Mouse (Mus musculus) spleen, adult 2 months (tissue): ENCODE results near the gene Dcpp1. TPM values are rescaled to one million over a fixed set of nuclear protein-coding genes. Genes with fewer than 3 reads are reported as not detected.

Source experiments
- DNase-seq, 2 experiments: peaks; one replicate each; pipeline versions ENCODE4 v3.0.0 to v3.0.0-alpha.2; 2012 to 2021; ENCODE audit warnings: low spot score in 2 of 2, low read depth in 1 of 2
- H3K27ac ChIP-seq: fragments of 200-500 bp; 2 replicates; pipeline ENCODE4 v1.5.1; 2012; ENCODE audit warnings: low read length, inconsistent platforms; ENCODE audit not compliant: insufficient read depth
- H3K27me3 ChIP-seq: fragments of 200-500 bp; 2 replicates; pipeline ENCODE4 v1.6.1; 2012; ENCODE audit warnings: mild to moderate bottlenecking, moderate library complexity, low read length, inconsistent platforms; ENCODE audit not compliant: control insufficient read depth, insufficient read depth
- H3K36me3 ChIP-seq: fragments of 200-500 bp; 2 replicates; pipeline ENCODE4 v1.6.1; 2012; ENCODE audit warnings: mild to moderate bottlenecking, low read length, inconsistent platforms; ENCODE audit not compliant: control insufficient read depth, insufficient read depth
- H3K4me1 ChIP-seq: fragments of 200-500 bp; 2 replicates; pipeline ENCODE4 v1.6.1; 2011; ENCODE audit warnings: inconsistent platforms; ENCODE audit not compliant: control insufficient read depth, insufficient read depth, insufficient read length
- H3K4me3 ChIP-seq: fragments of 200-500 bp; 2 replicates; pipeline ENCODE4 v1.5.1; 2011; ENCODE audit warnings: mild to moderate bottlenecking, inconsistent platforms; ENCODE audit not compliant: insufficient read depth, insufficient read length; ENCODE audit errors: extremely low read depth
- CTCF ChIP-seq: fragments of 200-500 bp; IDR thresholded peaks from 2 replicates; pipeline ENCODE4 v1.5.1; 2011; ENCODE audit warnings: mild to moderate bottlenecking, inconsistent platforms; ENCODE audit not compliant: insufficient read depth, insufficient read length, insufficient replicate concordance; ENCODE audit errors: extremely low read depth
- POLR2A ChIP-seq: fragments of 200-500 bp; IDR thresholded peaks from 2 replicates; pipeline ENCODE4 v1.6.1; 2011; ENCODE audit warnings: low read depth, low read length, inconsistent platforms
- WGBS: fragments of 180-500 bp; shearing (Covaris S2); methylation state at CpG from one replicate; pipeline ENCODE4 v1.1.7; 2018; 5-methylcytosine and 5-hydroxymethylcytosine counted together
- polyA plus RNA-seq: library from polyadenylated mRNA; depleted of rRNA; stranded (reverse); fragments of >200 nt; gene quantifications from 2 replicates; pipeline ENCODE4 v1.2.3, GENCODE M21; 2012; rRNA removed

Gene Dcpp1
- polyA plus RNA-seq, 1 experiment: not detected

DNA sequence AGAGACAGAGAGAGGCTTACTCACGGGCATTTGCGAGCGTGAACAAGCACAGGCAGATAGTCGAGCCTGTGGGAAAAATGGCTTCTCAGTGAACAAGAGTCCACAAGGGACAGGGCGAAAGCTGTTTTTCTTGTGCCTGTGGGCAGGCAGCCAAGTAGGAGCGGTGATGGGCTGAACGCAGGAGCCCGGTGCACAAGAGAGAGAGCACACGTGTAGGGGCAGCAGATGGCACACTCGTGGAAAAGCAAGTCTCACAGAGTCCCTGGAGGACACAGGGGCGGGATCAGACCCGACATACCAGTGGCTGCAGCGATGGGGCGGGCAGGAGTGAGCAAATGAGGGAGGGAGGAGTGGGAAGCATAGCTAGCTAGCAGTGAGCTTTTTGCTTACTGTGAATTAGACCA lies 44.4 kb downstream of the Dcpp1 start:
- peak in 1 of 2 experiments; percentile 12 for DNase-seq
- 1% methylated on average over 14 of the region's 14 CpGs for WGBS

DNA sequence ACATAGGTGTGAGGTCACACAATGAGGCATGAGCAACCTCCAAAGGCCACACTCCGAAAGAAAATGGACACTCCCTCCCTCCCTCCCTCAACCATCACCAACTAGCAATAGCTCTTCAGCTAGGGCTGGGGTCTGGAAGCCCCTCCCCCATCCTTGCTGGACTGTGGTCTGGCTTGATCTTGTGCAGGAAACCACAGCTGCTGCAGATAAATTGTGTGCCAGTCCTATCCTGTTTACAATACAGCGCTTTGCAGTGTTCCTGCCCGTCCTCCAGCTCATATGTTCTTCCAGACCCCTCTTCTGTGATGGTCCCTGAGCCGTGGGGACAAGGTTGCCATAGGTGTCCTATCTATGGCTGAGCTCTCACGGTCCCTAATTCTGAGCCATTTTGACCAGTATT lies 50.5 kb downstream of the Dcpp1 start:
- no peaks in the 10 kb centered on the region for H3K4me1 ChIP-seq
- H3K4me3 ChIP-seq: no peak overlapping the region
- no peak for DNase-seq
- no peak overlapping the region for H3K27ac ChIP-seq
- H3K27me3 ChIP-seq: no peaks in the 10 kb centered on the region
- no peak for TF ChIP-seq POLR2A
- no peak for TF ChIP-seq CTCF
- 52% methylated on average over 5 of the region's 5 CpGs for WGBS
- no peaks in the 10 kb centered on the region for H3K36me3 ChIP-seq

More for the DNA sequence above, 44.4 kb downstream of the Dcpp1 start:
- Histone ChIP-seq H3K36me3 (no peaks in the 10 kb centered on the region), H3K4me1 (peaks cover 3% of the 10 kb centered on the region), H3K27ac (peak overlapping the region; percentile 48), H3K27me3 (no peaks in the 10 kb centered on the region), H3K4me3 (peak overlapping the region; percentile 70)
- no peak; the same call in 1 of the 2 replicates for TF ChIP-seq POLR2A
- no peak for TF ChIP-seq CTCF

Other genes starting within 250 kb of the Dcpp1 start
- 1.3 and 2.0 TPM in 2 replicates for gene Mmp25, start 235.6 kb upstream of the Dcpp1 start, polyA plus RNA-seq
- 0.16 and 0.25 TPM in 2 replicates for gene Bicdl2, start 220.4 kb upstream of the Dcpp1 start, polyA plus RNA-seq
- 75.0 and 90.8 TPM in 2 replicates for gene Hcfc1r1, start 207.3 kb upstream of the Dcpp1 start, polyA plus RNA-seq
- gene Thoc6, start 207.0 kb upstream of the Dcpp1 start, polyA plus RNA-seq: 24.8 and 31.1 TPM in 2 replicates
- gene Tnfrsf12a, start 203.4 kb upstream of the Dcpp1 start, polyA plus RNA-seq: 3.8 and 4.9 TPM in 2 replicates
- 0.18 and 0.32 TPM in 2 replicates for gene Cldn6, start 201.6 kb upstream of the Dcpp1 start, polyA plus RNA-seq
- 0.15 and 0.19 TPM in 2 replicates for gene Cldn9, start 196.8 kb upstream of the Dcpp1 start, polyA plus RNA-seq
- gene 1520401A03Rik, start 158.1 kb upstream of the Dcpp1 start, polyA plus RNA-seq: not detected in 2 replicates
- 48.3 and 74.8 TPM in 2 replicates for gene Pkmyt1, start 154.5 kb upstream of the Dcpp1 start, polyA plus RNA-seq
- 13.8 and 22.0 TPM in 2 replicates for gene Paqr4, start 140.0 kb upstream of the Dcpp1 start, polyA plus RNA-seq
- gene Kremen2, start 135.0 kb upstream of the Dcpp1 start, polyA plus RNA-seq: 0.65 and 0.92 TPM in 2 replicates
- gene Flywch1, start 109.3 kb upstream of the Dcpp1 start, polyA plus RNA-seq: 17.4 and 21.2 TPM in 2 replicates
- 1.4 and 1.5 TPM in 2 replicates for gene Flywch2, start 94.8 kb upstream of the Dcpp1 start, polyA plus RNA-seq
- gene Srrm2, start 90.3 kb upstream of the Dcpp1 start, polyA plus RNA-seq: 601 and 671 TPM in 2 replicates
- 237 and 329 TPM in 2 replicates for gene Elob, start 51.7 kb upstream of the Dcpp1 start, polyA plus RNA-seq
- 0.08 and 0.09 TPM in 2 replicates for gene Prss33, start 44.8 kb upstream of the Dcpp1 start, polyA plus RNA-seq
- gene Prss32, start 37.0 kb upstream of the Dcpp1 start, polyA plus RNA-seq: 0.14 TPM in 1 of 2 replicates, not detected in the other
- 0.18 and 0.32 TPM in 2 replicates for gene Prss41, start 36.7 kb upstream of the Dcpp1 start, polyA plus RNA-seq
- not detected in 2 replicates for gene Prss21, start 12.8 kb upstream of the Dcpp1 start, polyA plus RNA-seq
- not detected in 2 replicates for gene Dcpp2, start within 50 bp of the Dcpp1 start, polyA plus RNA-seq
- gene Dcpp3, start 36.6 kb downstream of the Dcpp1 start, polyA plus RNA-seq: not detected in 2 replicates
- gene Sbp, start 60.8 kb downstream of the Dcpp1 start, polyA plus RNA-seq: not detected in 2 replicates
- gene Sbpl, start 74.4 kb downstream of the Dcpp1 start, polyA plus RNA-seq: not detected in 2 replicates
- 10.8 and 13.6 TPM in 2 replicates for gene Prss30, start 99.7 kb downstream of the Dcpp1 start, polyA plus RNA-seq
- gene Prss22, start 117.2 kb downstream of the Dcpp1 start, polyA plus RNA-seq: 0.06 TPM in 1 of 2 replicates, not detected in the other
- 0.07 TPM in 1 of 2 replicates, not detected in the other for gene Prss27, start 157.3 kb downstream of the Dcpp1 start, polyA plus RNA-seq
- gene Kctd5, start 192.6 kb downstream of the Dcpp1 start, polyA plus RNA-seq: 14.7 and 24.3 TPM in 2 replicates